Mouse (Mus musculus): Measurements from ENCODE around the gene Rapgef4.

GRCm38 (mm10) chr2:72079110-72079509, 98.1 kb downstream of the Rapgef4 start:
- TF ChIP-seq CTCF (IDR thresholded peaks at IDR 0.05; ENCODE audit: insufficient read depth, low read depth, low read length), result no peak
- no peak for TF ChIP-seq POLR2A (IDR thresholded peaks at IDR 0.05; ENCODE audit: insufficient read depth, low read depth, low read length)

All from olfactory bulb, adult 2 months (tissue).